Mouse (Mus musculus) CH12.LX (cell line): ENCODE measurements at regions not wholly inside any gene's neighbourhood (a gene's known extent, or its start where the extent isn't known, plus 50 kb on each side); places are given as distances from the start of the nearest gene placed in this dataset.

Source experiments
- DNase-seq: peaks from one replicate; pipeline ENCODE4 v3.0.0-alpha.2; 2013; ENCODE audit errors: extremely low read depth
- H3K27ac ChIP-seq: 2 replicates; pipeline ENCODE4 v1.5.1; 2012; ENCODE audit warnings: low read depth, mild to moderate bottlenecking, control low read depth, moderate library complexity; ENCODE audit not compliant: insufficient read depth
- H3K27me3 ChIP-seq: replicated peaks from 2 replicates; pipeline ENCODE3; 2012; ENCODE audit warnings: inconsistent platforms
- H3K36me3 ChIP-seq, 2 experiments: replicated peaks in 1 of 2; 2 replicates each; pipeline versions ENCODE3 to v1.6.1; 2012; ENCODE audit warnings: inconsistent platforms in 1 of 2, low read length in 1 of 2, mild to moderate bottlenecking in 1 of 2, mixed read lengths in 1 of 2, moderate library complexity in 1 of 2; ENCODE audit not compliant: control insufficient read depth in 1 of 2, insufficient read depth in 1 of 2
- H3K4me1 ChIP-seq, 2 experiments: 2 replicates each; pipeline ENCODE4 v1.6.1; 2012; ENCODE audit warnings: inconsistent platforms in 1 of 2, moderate library complexity in 1 of 2; ENCODE audit not compliant: insufficient read depth in 2 of 2, control insufficient read depth in 1 of 2
- H3K4me2 ChIP-seq: 2 replicates; pipeline ENCODE4 v1.6.1; 2012; ENCODE audit warnings: low read depth, mild to moderate bottlenecking, control low read depth; ENCODE audit not compliant: poor library complexity, insufficient read depth, severe bottlenecking
- H3K4me3 ChIP-seq, 3 experiments: fragments of 150-350 bp in 1 of 3; sonication (generic) in 1 of 3; replicated peaks in 1 of 3; 2 replicates each; pipeline versions ENCODE3 to v1.5.1; 2011 to 2012; ENCODE audit warnings: low read depth in 2 of 3, low read length in 2 of 3, mild to moderate bottlenecking in 2 of 3, moderate library complexity in 2 of 3, control low read depth in 1 of 3, improper control_type of control experiment in 1 of 3, inconsistent platforms in 1 of 3, mixed read lengths in 1 of 3; ENCODE audit not compliant: poor library complexity in 1 of 3
- H3K79me2 ChIP-seq: replicated peaks from 2 replicates; pipeline ENCODE4 v1.6.1; 2012; ENCODE audit warnings: mild to moderate bottlenecking, moderate library complexity; ENCODE audit not compliant: control insufficient read depth, poor library complexity, insufficient read depth, severe bottlenecking; ENCODE audit errors: extremely low read depth
- H3K9ac ChIP-seq: 2 replicates; pipeline ENCODE4 v1.6.1; 2012; ENCODE audit warnings: low read depth, mild to moderate bottlenecking, control low read depth, moderate library complexity; ENCODE audit not compliant: insufficient read depth
- H3K9me3 ChIP-seq: replicated peaks from 2 replicates; pipeline ENCODE3; 2012; ENCODE audit warnings: low read length, inconsistent platforms, mixed read lengths
- BHLHE40 ChIP-seq: IDR thresholded peaks from 2 replicates; pipeline ENCODE4 v1.6.1; 2011; ENCODE audit warnings: mild to moderate bottlenecking, low read depth, low read length, improper control_type of control experiment
- CTCF ChIP-seq, 2 experiments: IDR thresholded peaks in 1 of 2; conservative IDR thresholded peaks in 1 of 2; 2 replicates each; pipeline ENCODE4 v1.5.1; 2011 to 2012; ENCODE audit warnings: low read depth in 2 of 2, low read length in 2 of 2, improper control_type of control experiment in 1 of 2, inconsistent platforms in 1 of 2, mild to moderate bottlenecking in 1 of 2, moderate library complexity in 1 of 2
- EP300 ChIP-seq: IDR thresholded peaks from 2 replicates; pipeline ENCODE4 v1.6.1; 2011; ENCODE audit warnings: low read length, improper control_type of control experiment
- JUND ChIP-seq: conservative IDR thresholded peaks from 2 replicates; pipeline ENCODE4 v1.6.1; 2011; ENCODE audit warnings: low read depth, low read length, improper control_type of control experiment
- KAT2A ChIP-seq: IDR thresholded peaks from 2 replicates; pipeline ENCODE4 v1.6.1; 2012; ENCODE audit warnings: low read length, improper control_type of control experiment, inconsistent platforms; ENCODE audit not compliant: insufficient replicate concordance
- MAX ChIP-seq: IDR thresholded peaks from 2 replicates; pipeline ENCODE4 v1.6.1; 2011; ENCODE audit warnings: low read length, improper control_type of control experiment
- MAZ ChIP-seq: IDR thresholded peaks from 2 replicates; pipeline ENCODE4 v1.6.1; 2012; ENCODE audit warnings: low read depth, mild to moderate bottlenecking, inconsistent platforms, low read length, improper control_type of control experiment, moderate library complexity
- MXI1 ChIP-seq: IDR thresholded peaks from 2 replicates; pipeline ENCODE4 v1.6.1; 2011; ENCODE audit warnings: mild to moderate bottlenecking, low read depth, low read length, improper control_type of control experiment
- NRF1 ChIP-seq: IDR thresholded peaks from 2 replicates; pipeline ENCODE4 v1.6.1; 2014; ENCODE audit warnings: low read depth, mild to moderate bottlenecking, inconsistent platforms, low read length, improper control_type of control experiment, moderate library complexity
- POLR2A ChIP-seq: IDR thresholded peaks from 2 replicates; pipeline ENCODE4 v1.6.1; 2011; ENCODE audit warnings: low read depth, mild to moderate bottlenecking, improper control_type of control experiment, low read length
- POLR2AphosphoS2 ChIP-seq: IDR thresholded peaks from 2 replicates; pipeline ENCODE4 v1.6.1; 2011; ENCODE audit warnings: low read depth, low read length, improper control_type of control experiment
- RCOR1 ChIP-seq: conservative IDR thresholded peaks from 2 replicates; pipeline ENCODE4 v1.6.1; 2012; ENCODE audit warnings: low read depth, mild to moderate bottlenecking, inconsistent platforms, low read length, improper control_type of control experiment
- TBP ChIP-seq: conservative IDR thresholded peaks from 2 replicates; pipeline ENCODE4 v1.6.1; 2011; ENCODE audit warnings: low read depth, low read length, improper control_type of control experiment
- UBTF ChIP-seq: IDR thresholded peaks from 2 replicates; pipeline ENCODE4 v1.6.1; 2012; ENCODE audit warnings: low read depth, mild to moderate bottlenecking, inconsistent platforms, low read length, improper control_type of control experiment, moderate library complexity
- ZC3H11A ChIP-seq: IDR thresholded peaks from 2 replicates; pipeline ENCODE4 v1.6.1; 2012; ENCODE audit warnings: low read depth, mild to moderate bottlenecking, inconsistent platforms, low read length, improper control_type of control experiment
- ZMIZ1 ChIP-seq: IDR thresholded peaks from 2 replicates; pipeline ENCODE4 v1.6.1; 2012; ENCODE audit warnings: low read depth, mild to moderate bottlenecking, inconsistent platforms, low read length, improper control_type of control experiment
- dilution Hi-C: fragments of 300-500 bp; cut with MboI; formaldehyde crosslinking; loops from 2 replicates; pipeline ENCODE4 v1.14.3; 2020; ENCODE audit warnings: low sequenced_read_pairs; ENCODE audit not compliant: extremely low pct_unique_long_range_greater_than_20kb, extremely low pct_ligation_motif_present
- in situ Hi-C: fragments of 300-500 bp; cut with MboI; formaldehyde crosslinking; loops from 3 replicates; pipeline ENCODE4 v1.14.3; 2019; ENCODE audit warnings: low sequenced_read_pairs, low pct_ligation_motif_present, low pct_unique_long_range_greater_than_20kb, mixed read lengths

GRCm38 (mm10) chr13:25664963-25665606 is 394.8 kb upstream of the Nrsn1 start:
- DNase-seq = no peak
- Histone ChIP-seq H3K36me3 (no peaks in the 10 kb centered on the region), H3K9ac (no peak overlapping the region), H3K27me3 (no peaks in the 10 kb centered on the region), H3K4me2 (no peak overlapping the region), H3K4me1 (no peaks in the 10 kb centered on the region), H3K4me3 (no peak overlapping the region), H3K27ac (no peak overlapping the region), H3K79me2 (no peaks in the 10 kb centered on the region), H3K9me3 (no peaks in the 10 kb centered on the region)
- dilution Hi-C loops (no loop called here), in situ Hi-C loops (no loop called here)
- TF ChIP-seq ZMIZ1 (no peak), JUND (no peak), RCOR1 (no peak)

DNA sequence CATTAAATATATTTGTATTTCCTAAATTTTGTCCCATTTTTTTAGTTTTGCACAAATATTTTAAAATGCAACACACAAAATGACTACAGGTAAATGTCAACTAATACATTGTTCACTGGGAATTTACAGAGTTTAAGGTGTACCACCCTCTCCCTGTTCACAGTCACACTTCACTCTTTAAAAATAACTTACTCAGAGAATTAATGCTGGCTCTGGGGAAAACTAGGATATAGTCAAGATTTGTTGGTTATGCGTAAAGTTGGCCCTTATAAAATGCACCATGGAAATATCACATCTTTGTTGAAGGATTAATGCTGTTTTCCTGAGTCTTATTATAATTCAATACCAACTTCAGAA is 378.1 kb upstream of the Nrsn1 start:
- DNase-seq = no peak
- TF ChIP-seq MAZ (no peak), CTCF (conservative IDR thresholded peaks at IDR 0.05 in 1 of 2, IDR thresholded peaks at IDR 0.05 in 1 of 2; ENCODE audit: low read depth in 2 of 2, low read length in 2 of 2) (no peak), POLR2AphosphoS2 (no peak), EP300 (no peak), ZC3H11A (no peak), MXI1 (no peak), MAX (no peak), UBTF (no peak), KAT2A (no peak), BHLHE40 (no peak), POLR2A (no peak), RCOR1 (no peak), NRF1 (no peak), TBP (no peak)
- dilution Hi-C loops (no loop called here), in situ Hi-C loops (no loop called here)
- no peak overlapping the region for H3K4me3 ChIP-seq
- H3K4me2 ChIP-seq = no peak overlapping the region
- H3K9ac ChIP-seq = no peak overlapping the region
- no peaks in the 10 kb centered on the region for H3K36me3 ChIP-seq
- H3K9me3 ChIP-seq = no peaks in the 10 kb centered on the region
- no peaks in the 10 kb centered on the region for H3K79me2 ChIP-seq
- no peaks in the 10 kb centered on the region for H3K27me3 ChIP-seq
- no peak overlapping the region for H3K27ac ChIP-seq
- no peaks in the 10 kb centered on the region for H3K4me1 ChIP-seq
